Comparison of ENCODE assay signal across 8 mouse cellular contexts in genomic region chr9:106476002-106476923, GRCm38 (mm10). TPM values are rescaled to one million over a fixed set of nuclear protein-coding genes. Genes with fewer than 3 reads are reported as not detected.
DNase-seq lines count a peak whose midpoint lies in the region; ATAC-seq and TF ChIP-seq lines count a peak whose summit lies in the region.

No protein-coding gene starts in this region.

- H3K9me3 ChIP-seq in intestine, embryonic 14.5 days (ENCODE audit: control insufficient read depth, low read length) = no peaks in the 10 kb centered on the region

- H3K9ac ChIP-seq in liver, adult 2 months (ENCODE audit: low read depth, low read length) = peak overlapping the region; percentile 62
- no peak overlapping the region for H3K9ac ChIP-seq in intestine, embryonic 14.5 days (ENCODE audit: low read length)

- peak; percentile 92 for DNase-seq in liver, adult 2 months (ENCODE audit: extremely low read depth, low read depth, low spot score)
- no peak for DNase-seq in liver
- peak; percentile 28 for DNase-seq in gonadal fat pad, adult 2 months (ENCODE audit: low read depth)
- no peak for DNase-seq in intestine, embryonic 14.5 days (ENCODE audit: low spot score)
- peak; percentile 85 to 88 for DNase-seq in lung, adult 18-20 months
- DNase-seq in ovary, postnatal 14 days (ENCODE audit: low spot score) = peak; percentile 41
- peak; percentile 58 to 72 for DNase-seq in urinary bladder, postnatal 36 days (ENCODE audit: low spot score in 2 of 2)

- H3K27me3 ChIP-seq in liver, adult 2 months (ENCODE audit: control insufficient read depth, insufficient read depth, low read length) = no peaks in the 10 kb centered on the region
- H3K27me3 ChIP-seq in intestine, embryonic 14.5 days (replicated peaks; ENCODE audit: control insufficient read depth, insufficient read depth, low read length) = no peaks in the 10 kb centered on the region

- peak; percentile 47; the same call in 1 of the 2 replicates for ATAC-seq in intestine, embryonic 14.5 days (replicated peaks; ENCODE audit: low FRiP score, low TSS enrichment, low read depth)

- H3K4me2 ChIP-seq in intestine, embryonic 14.5 days (ENCODE audit: low read length) = peak overlapping the region; percentile 33

- no peaks in the 10 kb centered on the region for H3K36me3 ChIP-seq in liver, adult 2 months (ENCODE audit: control insufficient read depth, insufficient read depth, low read length)
- H3K36me3 ChIP-seq in intestine, embryonic 14.5 days (ENCODE audit: control insufficient read depth, insufficient read depth, low read length) = peaks cover 14% of the 10 kb centered on the region

- 2% methylated on average over 16 of the region's 16 CpGs for WGBS in liver, adult 2 months
- 27% methylated on average over 16 of the region's 16 CpGs for WGBS in intestine, embryonic 14.5 days

- peak overlapping the region; percentile 93 for H3K27ac ChIP-seq in liver, adult 2 months (replicated peaks; ENCODE audit: insufficient read depth, low read depth, low read length)
- peak overlapping the region; percentile 92 for H3K27ac ChIP-seq in brown adipose tissue, adult 24 weeks (replicated peaks; ENCODE audit: low read depth, low read length)
- no peak overlapping the region for H3K27ac ChIP-seq in intestine, embryonic 14.5 days (ENCODE audit: low read depth)

- peaks cover 14% of the 10 kb centered on the region for H3K4me1 ChIP-seq in liver, adult 2 months (ENCODE audit: control insufficient read depth, insufficient read depth, low read length)
- peaks cover 9% of the 10 kb centered on the region for H3K4me1 ChIP-seq in brown adipose tissue, adult 24 weeks (ENCODE audit: control insufficient read depth, insufficient read depth, insufficient read length, low read length)
- peaks cover 25% of the 10 kb centered on the region for H3K4me1 ChIP-seq in intestine, embryonic 14.5 days (replicated peaks; ENCODE audit: control insufficient read depth, insufficient read depth, low read length)

- peaks cover 3% of the 10 kb centered on the region; the same call in 1 of the 2 replicates for H3K79me2 ChIP-seq in liver, adult 2 months (ENCODE audit: control insufficient read depth, insufficient read depth, low read length)

- peak overlapping the region; percentile 51 for H3K4me3 ChIP-seq in liver, adult 2 months (ENCODE audit: insufficient read depth, low read depth, low read length)
- peak overlapping the region; percentile 70 for H3K4me3 ChIP-seq in brown adipose tissue, adult 24 weeks (ENCODE audit: insufficient read depth, low read depth, low read length)
- H3K4me3 ChIP-seq in intestine, embryonic 14.5 days (ENCODE audit: low read depth, low read length) = no peak overlapping the region

- TF ChIP-seq CTCF in liver, adult 2 months (IDR thresholded peaks at IDR 0.05; ENCODE audit: low read depth, low read length) = no peak

- no peak for TF ChIP-seq POLR2A in liver, adult 2 months (IDR thresholded peaks at IDR 0.05; ENCODE audit: extremely low read depth, insufficient read depth, low read length)

RNA-seq across cellular contexts. Expression of gene Parp3, which starts 0.5 kb away (rescaled TPM):
- 14.0 and 19.4 TPM in 2 replicates for total RNA-seq in liver, adult 2 months (2014; rRNA removed)
- 23.0 and 23.3 TPM in 2 replicates for polyA plus RNA-seq in liver, adult 2 months (2012; rRNA removed)
- 45.8 and 46.8 TPM in 2 replicates for polyA plus RNA-seq in brown adipose tissue, adult 24 weeks (2012; ENCODE audit: insufficient read depth, insufficient read length, missing spikeins)
- polyA plus RNA-seq in gonadal fat pad, adult 2 months (2012; rRNA removed) = 60.9 and 103 TPM in 2 replicates
- 1.7 and 2.2 TPM in 2 replicates for polyA plus RNA-seq in intestine, embryonic 14.5 days (2014; fragmentation: Nextera tagmentation; extraction: Ambion mirVana)

RNA-seq across cellular contexts. Expression of gene Rrp9, which starts 0.5 kb away (rescaled TPM):
- 7.8 and 9.3 TPM in 2 replicates for total RNA-seq in liver, adult 2 months (2014; rRNA removed)
- 12.4 and 16.0 TPM in 2 replicates for polyA plus RNA-seq in liver, adult 2 months (2012; rRNA removed)
- polyA plus RNA-seq in brown adipose tissue, adult 24 weeks (2012; ENCODE audit: insufficient read depth, insufficient read length, missing spikeins) = 15.1 and 15.9 TPM in 2 replicates
- 21.8 and 27.9 TPM in 2 replicates for polyA plus RNA-seq in gonadal fat pad, adult 2 months (2012; rRNA removed)
- polyA plus RNA-seq in intestine, embryonic 14.5 days (2014; fragmentation: Nextera tagmentation; extraction: Ambion mirVana) = 51.7 and 52.4 TPM in 2 replicates

RNA-seq across cellular contexts. Expression of gene Gpr62, which starts 10.5 kb away (rescaled TPM):
- not detected in 2 replicates for total RNA-seq in liver, adult 2 months (2014; rRNA removed)
- not detected in 2 replicates for polyA plus RNA-seq in liver, adult 2 months (2012; rRNA removed)
- polyA plus RNA-seq in brown adipose tissue, adult 24 weeks (2012; ENCODE audit: insufficient read depth, insufficient read length, missing spikeins) = not detected in 2 replicates
- 0.35 and 0.36 TPM in 2 replicates for polyA plus RNA-seq in gonadal fat pad, adult 2 months (2012; rRNA removed)
- 0.08 and 0.41 TPM in 2 replicates for polyA plus RNA-seq in intestine, embryonic 14.5 days (2014; fragmentation: Nextera tagmentation; extraction: Ambion mirVana)

RNA-seq across cellular contexts. Expression of gene Pcbp4, which starts 23.2 kb away (rescaled TPM):
- 15.9 and 22.2 TPM in 2 replicates for total RNA-seq in liver, adult 2 months (2014; rRNA removed)
- polyA plus RNA-seq in liver, adult 2 months (2012; rRNA removed) = 43.3 and 52.5 TPM in 2 replicates
- 12.8 and 14.5 TPM in 2 replicates for polyA plus RNA-seq in brown adipose tissue, adult 24 weeks (2012; ENCODE audit: insufficient read depth, insufficient read length, missing spikeins)
- polyA plus RNA-seq in gonadal fat pad, adult 2 months (2012; rRNA removed) = 51.1 and 53.6 TPM in 2 replicates
- polyA plus RNA-seq in intestine, embryonic 14.5 days (2014; fragmentation: Nextera tagmentation; extraction: Ambion mirVana) = 55.3 and 73.4 TPM in 2 replicates

RNA-seq across cellular contexts. Expression of gene Iqcf1, which starts 23.5 kb away (rescaled TPM):
- total RNA-seq in liver, adult 2 months (2014; rRNA removed) = not detected in 2 replicates
- polyA plus RNA-seq in liver, adult 2 months (2012; rRNA removed) = not detected in 2 replicates
- polyA plus RNA-seq in brown adipose tissue, adult 24 weeks (2012; ENCODE audit: insufficient read depth, insufficient read length, missing spikeins) = not detected in 2 replicates
- 1.6 and 3.0 TPM in 2 replicates for polyA plus RNA-seq in gonadal fat pad, adult 2 months (2012; rRNA removed)
- not detected in 2 replicates for polyA plus RNA-seq in intestine, embryonic 14.5 days (2014; fragmentation: Nextera tagmentation; extraction: Ambion mirVana)

Comparison
In these comparisons a context has a peak if more than half of its experiments do, and no peak if none do; other contexts are left out.
1. DNase-seq: peak in liver, adult 2 months (single experiment), gonadal fat pad, adult 2 months (single experiment), lung, adult 18-20 months (2 of 2), ovary, postnatal 14 days (single experiment) and urinary bladder, postnatal 36 days (2 of 2); none in liver (single experiment) and intestine, embryonic 14.5 days (single experiment).